Mouse (Mus musculus): ENCODE results near the gene Kcmf1.

GRCm38 (mm10) chr6:72937430-72937829 is 37.7 kb upstream of the Kcmf1 start:
- TF ChIP-seq USF1 (IDR thresholded peaks at IDR 0.05; ENCODE audit: low read depth) (no peak), POLR2AphosphoS2 (IDR thresholded peaks at IDR 0.05; ENCODE audit: insufficient read length, low read depth) (no peak), POLR2A (IDR thresholded peaks at IDR 0.05; ENCODE audit: insufficient read length, low read depth) (no peak), MYOG (IDR thresholded peaks at IDR 0.05; ENCODE audit: control insufficient read depth in 1 of 3, insufficient read depth in 1 of 3, insufficient read length in 2 of 3, low read depth in 2 of 3) (no peak)
